21 mouse cellular contexts compared by ENCODE assay signal in genomic region chr8:46530541-46530940, GRCm38 (mm10).
"Had no signal": no experiment of that assay in that cellular context is flagged by ENCODE, and none has a peak within 500 bp of the region (broad histone marks: within the 10 kb centered on the region; RNA-seq: fewer than 3 reads in every experiment).

No protein-coding gene starts in this region.

- H3K27ac ChIP-seq: kidney, postnatal 0 days; layer of hippocampus, adult 2 months; limb, embryonic 10.5 days; limb, embryonic 13.5 days; midbrain, embryonic 12.5 days; midbrain, embryonic 15.5 days; neural tube, embryonic 12.5 days; neural tube, embryonic 15.5 days had no signal

- H3K9me3 ChIP-seq: limb, embryonic 10.5 days; limb, embryonic 13.5 days; liver, embryonic 13.5 days; megakaryocyte, embryonic 14.5 days; midbrain, embryonic 12.5 days; midbrain, embryonic 15.5 days; neural tube, embryonic 12.5 days; neural tube, embryonic 15.5 days had no signal

- H3K4me2 ChIP-seq: limb, embryonic 13.5 days; liver, embryonic 13.5 days; lung, embryonic 14.5 days; midbrain, embryonic 12.5 days; midbrain, embryonic 15.5 days; neural tube, embryonic 12.5 days; neural tube, embryonic 15.5 days had no signal

- DNase-seq: kidney, adult 9 months; kidney, postnatal 25 days; layer of hippocampus, adult 9-11 months; liver, embryonic 13.5 days; lung, embryonic 14.5 days; lung, postnatal 36 days; retina, postnatal 1 day; right cerebral cortex, postnatal 25 days; spleen, adult 18-20 months; thymus, adult 18-20 months; thymus, postnatal 36 days had no signal

- H3K4me3 ChIP-seq: layer of hippocampus, adult 2 months; limb, embryonic 10.5 days; limb, embryonic 13.5 days; liver, embryonic 13.5 days; megakaryocyte, embryonic 14.5 days; midbrain, embryonic 12.5 days; midbrain, embryonic 15.5 days; neural tube, embryonic 12.5 days; neural tube, embryonic 15.5 days had no signal

- H3K27me3 ChIP-seq: limb, embryonic 13.5 days; liver, embryonic 13.5 days; megakaryocyte, embryonic 14.5 days; midbrain, embryonic 12.5 days; midbrain, embryonic 15.5 days; neural tube, embryonic 12.5 days; neural tube, embryonic 15.5 days had no signal

- H3K4me1 ChIP-seq: liver, embryonic 13.5 days; midbrain, embryonic 15.5 days; neural tube, embryonic 12.5 days; neural tube, embryonic 15.5 days had no signal

- H3K36me3 ChIP-seq: limb, embryonic 10.5 days; midbrain, embryonic 12.5 days; neural tube, embryonic 12.5 days had no signal

- ATAC-seq: lung, postnatal 0 days; midbrain, embryonic 15.5 days had no signal

- H3K9ac ChIP-seq: limb, embryonic 13.5 days; liver, embryonic 13.5 days; lung, embryonic 14.5 days; midbrain, embryonic 12.5 days; midbrain, embryonic 15.5 days; neural tube, embryonic 12.5 days; neural tube, embryonic 15.5 days had no signal
